Mouse (Mus musculus) intestine, postnatal 0 days (tissue): Measurements from ENCODE around the gene Cwc27. TPM values are rescaled to one million over a fixed set of nuclear protein-coding genes. Genes with fewer than 3 reads are reported as not detected.

Source experiments
- ATAC-seq: fragments of 200-750 bp; cut with Nextera tagmentation; 2 replicates; pipeline ENCODE4 v1.8.0; 2017; ENCODE audit warnings: mild to moderate bottlenecking, moderate TSS enrichment, moderate library complexity
- H3K27ac ChIP-seq: fragments of 300-500 bp; sonication (generic); 2 replicates; pipeline ENCODE4 v1.5.1; 2014; ENCODE audit warnings: mild to moderate bottlenecking, low read depth, low read length, moderate library complexity
- H3K27me3 ChIP-seq: fragments of 300-500 bp; sonication (generic); replicated peaks from 2 replicates; pipeline ENCODE4 v1.6.1; 2014; ENCODE audit warnings: low read length, mixed read lengths; ENCODE audit not compliant: control insufficient read depth, insufficient read depth
- H3K36me3 ChIP-seq: fragments of 300-500 bp; sonication (generic); 2 replicates; pipeline ENCODE4 v1.6.1; 2014; ENCODE audit warnings: mild to moderate bottlenecking, moderate library complexity; ENCODE audit not compliant: control insufficient read depth, insufficient read depth
- H3K4me1 ChIP-seq: fragments of 300-500 bp; sonication (generic); replicated peaks from 2 replicates; pipeline ENCODE4 v1.6.1; 2014; ENCODE audit warnings: antibody characterized with exemption, low read length, mixed read lengths; ENCODE audit not compliant: control insufficient read depth, insufficient read depth
- H3K4me2 ChIP-seq: fragments of 300-500 bp; sonication (generic); replicated peaks from 2 replicates; pipeline ENCODE4 v1.6.1; 2014; ENCODE audit warnings: low read depth, mild to moderate bottlenecking, moderate library complexity
- H3K4me3 ChIP-seq: fragments of 300-500 bp; sonication (generic); 2 replicates; pipeline ENCODE4 v1.5.1; 2014; ENCODE audit warnings: low read depth, low read length
- H3K9ac ChIP-seq: fragments of 300-500 bp; sonication (generic); 2 replicates; pipeline ENCODE4 v1.6.1; 2014; ENCODE audit warnings: mild to moderate bottlenecking, low read depth, low read length
- H3K9me3 ChIP-seq: fragments of 300-500 bp; sonication (generic); 2 replicates; pipeline ENCODE4 v1.6.1; 2016; ENCODE audit warnings: mixed run types; ENCODE audit not compliant: control insufficient read depth
- CTCF ChIP-seq: sonication (generic); IDR thresholded peaks from 2 replicates; pipeline ENCODE4 v1.5.1; 2016; ENCODE audit warnings: low read depth, mild to moderate bottlenecking, control low read depth, antibody characterized with exemption, moderate library complexity
- WGBS: fragments of 180-500 bp; shearing (Covaris S2); extraction: QIAGEN DNeasy Blood & Tissue Kit; methylation state at CpG from one replicate; pipeline ENCODE4 v1.1.7; 2014; 5-methylcytosine and 5-hydroxymethylcytosine counted together
- polyA plus RNA-seq: library from polyadenylated mRNA; unstranded; fragments of >200 nt; fragmentation: Nextera tagmentation; extraction: Ambion mirVana; gene quantifications from 2 replicates; pipeline ENCODE4 v1.2.1, GENCODE M21; 2015

The Cwc27 gene
- polyA plus RNA-seq, 1 experiment from 2014 or later: 15.6 TPM

- Histone ChIP-seq H3K27me3 (no peaks in the 10 kb centered on the region), H3K4me1 (no peaks in the 10 kb centered on the region), H3K27ac (no peak overlapping the region), H3K9me3 (no peaks in the 10 kb centered on the region), H3K4me2 (no peak overlapping the region), H3K36me3 (no peaks in the 10 kb centered on the region), H3K4me3 (no peak overlapping the region), H3K9ac (no peak overlapping the region)
- WGBS: 50% methylated on average over 6 of the region's 6 CpGs
- TF ChIP-seq CTCF: no peak
- ATAC-seq: no peak
Measured at GRCm38 (mm10) chr13:104694612-104695355, 122.2 kb downstream of the Cwc27 start.

GRCm38 (mm10) chr13:104692710-104693109, 124.2 kb downstream of the Cwc27 start:
- no peaks in the 10 kb centered on the region for H3K36me3 ChIP-seq
- H3K9ac ChIP-seq: no peak overlapping the region
- no peaks in the 10 kb centered on the region for H3K9me3 ChIP-seq
- TF ChIP-seq CTCF: no peak
- no peaks in the 10 kb centered on the region for H3K4me1 ChIP-seq
- 59% methylated on average over 3 of the region's 3 CpGs for WGBS
- no peaks in the 10 kb centered on the region for H3K27me3 ChIP-seq
- no peak overlapping the region for H3K4me2 ChIP-seq
- H3K4me3 ChIP-seq: no peak overlapping the region
- H3K27ac ChIP-seq: no peak overlapping the region
- no peak for ATAC-seq

- no peak for ATAC-seq
- 86% methylated on average over 2 of the region's 2 CpGs for WGBS
- H3K4me3 ChIP-seq: no peak overlapping the region
- H3K27ac ChIP-seq: no peak overlapping the region
- TF ChIP-seq CTCF: no peak
- no peaks in the 10 kb centered on the region for H3K4me1 ChIP-seq
- H3K36me3 ChIP-seq: no peaks in the 10 kb centered on the region
- H3K4me2 ChIP-seq: no peak overlapping the region
- H3K9ac ChIP-seq: no peak overlapping the region
- no peaks in the 10 kb centered on the region for H3K9me3 ChIP-seq
- H3K27me3 ChIP-seq: no peaks in the 10 kb centered on the region
Measured at GRCm38 (mm10) chr13:104685537-104685936, 131.4 kb downstream of the Cwc27 start.

- WGBS: 48% methylated on average over 6 of the region's 6 CpGs
- no peaks in the 10 kb centered on the region for H3K4me1 ChIP-seq
- H3K9ac ChIP-seq: no peak overlapping the region
- no peaks in the 10 kb centered on the region for H3K27me3 ChIP-seq
- no peak for TF ChIP-seq CTCF
- no peak overlapping the region for H3K4me3 ChIP-seq
- H3K27ac ChIP-seq: no peak overlapping the region
- H3K4me2 ChIP-seq: no peak overlapping the region
- no peak for ATAC-seq
- H3K36me3 ChIP-seq: no peaks in the 10 kb centered on the region
- H3K9me3 ChIP-seq: no peaks in the 10 kb centered on the region
Measured at GRCm38 (mm10) chr13:104684361-104685011, 132.5 kb downstream of the Cwc27 start.

- Histone ChIP-seq H3K4me2 (no peak overlapping the region), H3K36me3 (no peaks in the 10 kb centered on the region), H3K4me3 (no peak overlapping the region), H3K9ac (no peak overlapping the region), H3K4me1 (no peaks in the 10 kb centered on the region), H3K9me3 (no peaks in the 10 kb centered on the region), H3K27ac (no peak overlapping the region), H3K27me3 (no peaks in the 10 kb centered on the region)
- no peak for ATAC-seq
- 75% methylated on average over 1 of the region's 1 CpGs for WGBS
- peak; percentile 59 for TF ChIP-seq CTCF
Measured at GRCm38 (mm10) chr13:104681212-104681611, 135.7 kb downstream of the Cwc27 start.

GRCm38 (mm10) chr13:104661188-104661587, 155.8 kb downstream of the Cwc27 start:
- no peak overlapping the region for H3K9ac ChIP-seq
- H3K4me2 ChIP-seq: no peak overlapping the region
- no peak overlapping the region for H3K27ac ChIP-seq
- no peaks in the 10 kb centered on the region for H3K9me3 ChIP-seq
- 0 out of 2 replicates have a peak, but pooled peaks have one; percentile 21 for TF ChIP-seq CTCF
- no peak overlapping the region for H3K4me3 ChIP-seq
- peaks cover 9% of the 10 kb centered on the region; the same call in 1 of the 2 replicates for H3K36me3 ChIP-seq
- H3K4me1 ChIP-seq: no peaks in the 10 kb centered on the region
- no peak for ATAC-seq
- WGBS: 95% methylated on average over 9 of the region's 9 CpGs
- H3K27me3 ChIP-seq: no peaks in the 10 kb centered on the region
